Mouse (Mus musculus): ENCODE measurements around the gene AA467197. TPM values are rescaled to one million over a fixed set of nuclear protein-coding genes. Genes with fewer than 3 reads are reported as not detected.

The AA467197 gene
- polyA plus RNA-seq, 1 experiment: 4.4 TPM

DNA sequence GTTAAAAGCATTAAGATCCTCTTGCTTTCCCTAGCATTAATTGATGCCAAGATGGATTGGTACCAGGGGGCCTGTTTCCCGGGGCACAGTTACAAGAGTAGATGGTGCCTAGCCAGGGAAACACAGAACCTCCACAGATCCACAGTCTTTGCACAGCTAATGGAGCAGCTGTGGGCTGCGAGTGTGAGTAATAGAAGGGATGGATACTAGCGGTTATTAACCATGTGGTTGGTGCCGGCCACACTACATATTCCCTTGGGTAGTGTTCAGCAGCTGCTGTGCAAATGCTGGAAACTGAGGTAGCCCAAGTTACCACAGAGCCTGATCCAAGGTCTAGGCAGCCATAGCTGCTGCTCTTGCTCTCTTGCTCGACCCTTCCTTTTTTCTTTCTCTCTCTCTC lies 34.9 kb downstream of the AA467197 start:
- 84% methylated on average over 5 of the region's 5 CpGs for WGBS
- Histone ChIP-seq H3K4me1 (replicated peaks; ENCODE audit: control insufficient read depth, insufficient read depth, low read length) (peaks cover 19% of the 10 kb centered on the region), H3K36me3 (ENCODE audit: control insufficient read depth, insufficient read depth, low read length) (no peaks in the 10 kb centered on the region), H3K27me3 (ENCODE audit: control insufficient read depth, insufficient read depth, low read length) (no peaks in the 10 kb centered on the region), H3K27ac (ENCODE audit: control insufficient read depth, insufficient read depth, low read length) (no peak overlapping the region), H3K4me3 (ENCODE audit: control insufficient read depth, insufficient read depth, low read length) (no peak overlapping the region)
- no peak for DNase-seq
- TF ChIP-seq CTCF (IDR thresholded peaks at IDR 0.05; ENCODE audit: borderline replicate concordance, control insufficient read depth, extremely low read depth, insufficient read depth, low read length, poor library complexity) (no peak), POLR2A (IDR thresholded peaks at IDR 0.05; ENCODE audit: control insufficient read depth, extremely low read depth, insufficient read depth, low read length, poor library complexity) (no peak)

DNA sequence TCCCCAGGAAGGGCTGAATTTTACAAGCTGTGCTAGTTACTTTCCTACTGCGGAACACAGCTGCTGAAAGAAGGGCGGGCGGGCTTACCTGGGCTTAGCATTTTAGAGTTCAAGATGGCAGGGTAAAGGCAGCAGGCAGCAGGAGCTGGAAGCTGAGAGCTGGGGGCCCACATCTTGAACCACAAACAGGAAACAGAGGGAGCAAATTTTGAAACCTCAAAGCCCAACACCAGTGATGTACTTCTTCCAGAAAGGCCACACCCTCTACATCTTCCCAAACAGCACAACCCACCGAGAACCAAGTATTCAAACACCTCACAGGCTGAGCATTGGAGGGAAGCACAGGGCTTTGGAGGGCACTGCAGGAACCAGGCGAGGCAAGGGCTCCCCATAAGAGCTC lies 36.1 kb downstream of the AA467197 start:
- 8% methylated on average over 5 of the region's 5 CpGs for WGBS
- no peak for TF ChIP-seq POLR2A (IDR thresholded peaks at IDR 0.05; ENCODE audit: control insufficient read depth, extremely low read depth, insufficient read depth, low read length, poor library complexity)
- no peak for TF ChIP-seq CTCF (IDR thresholded peaks at IDR 0.05; ENCODE audit: borderline replicate concordance, control insufficient read depth, extremely low read depth, insufficient read depth, low read length, poor library complexity)
- DNase-seq: peak; percentile 36
- H3K27me3 ChIP-seq (ENCODE audit: control insufficient read depth, insufficient read depth, low read length): no peaks in the 10 kb centered on the region
- peaks cover 18% of the 10 kb centered on the region for H3K4me1 ChIP-seq (replicated peaks; ENCODE audit: control insufficient read depth, insufficient read depth, low read length)
- no peak overlapping the region for H3K4me3 ChIP-seq (ENCODE audit: control insufficient read depth, insufficient read depth, low read length)
- 0 out of 2 replicates have a peak overlapping the region, but pooled peaks have one; percentile 12 for H3K27ac ChIP-seq (ENCODE audit: control insufficient read depth, insufficient read depth, low read length)
- no peaks in the 10 kb centered on the region for H3K36me3 ChIP-seq (ENCODE audit: control insufficient read depth, insufficient read depth, low read length)

DNA sequence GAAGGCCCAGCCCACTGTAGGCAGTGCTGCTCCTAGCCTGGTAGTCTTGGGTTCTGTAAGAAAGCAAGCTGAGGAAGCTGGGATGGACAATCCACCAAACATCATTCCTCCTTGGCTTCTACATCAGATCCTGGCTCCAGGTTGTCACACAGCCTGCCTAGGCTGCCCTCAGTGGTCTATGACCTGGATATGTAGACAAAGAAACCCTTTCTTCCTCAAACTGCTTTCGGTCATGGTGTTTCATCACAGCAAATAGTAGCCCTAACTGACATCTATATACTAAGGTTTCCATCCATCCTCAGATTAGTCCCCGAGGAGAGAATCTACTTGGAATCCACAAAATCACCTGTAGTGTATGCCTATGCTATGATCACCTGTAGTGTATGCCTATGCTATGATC lies 38.3 kb downstream of the AA467197 start:
- TF ChIP-seq POLR2A (IDR thresholded peaks at IDR 0.05; ENCODE audit: control insufficient read depth, extremely low read depth, insufficient read depth, low read length, poor library complexity) (no peak), CTCF (IDR thresholded peaks at IDR 0.05; ENCODE audit: borderline replicate concordance, control insufficient read depth, extremely low read depth, insufficient read depth, low read length, poor library complexity) (no peak)
- H3K27ac ChIP-seq (ENCODE audit: control insufficient read depth, insufficient read depth, low read length): no peak overlapping the region
- no peak overlapping the region for H3K4me3 ChIP-seq (ENCODE audit: control insufficient read depth, insufficient read depth, low read length)
- no peaks in the 10 kb centered on the region for H3K27me3 ChIP-seq (ENCODE audit: control insufficient read depth, insufficient read depth, low read length)
- peaks cover 18% of the 10 kb centered on the region for H3K4me1 ChIP-seq (replicated peaks; ENCODE audit: control insufficient read depth, insufficient read depth, low read length)
- WGBS: 99% methylated on average over 2 of the region's 2 CpGs
- no peaks in the 10 kb centered on the region for H3K36me3 ChIP-seq (ENCODE audit: control insufficient read depth, insufficient read depth, low read length)
- no peak for DNase-seq

DNA sequence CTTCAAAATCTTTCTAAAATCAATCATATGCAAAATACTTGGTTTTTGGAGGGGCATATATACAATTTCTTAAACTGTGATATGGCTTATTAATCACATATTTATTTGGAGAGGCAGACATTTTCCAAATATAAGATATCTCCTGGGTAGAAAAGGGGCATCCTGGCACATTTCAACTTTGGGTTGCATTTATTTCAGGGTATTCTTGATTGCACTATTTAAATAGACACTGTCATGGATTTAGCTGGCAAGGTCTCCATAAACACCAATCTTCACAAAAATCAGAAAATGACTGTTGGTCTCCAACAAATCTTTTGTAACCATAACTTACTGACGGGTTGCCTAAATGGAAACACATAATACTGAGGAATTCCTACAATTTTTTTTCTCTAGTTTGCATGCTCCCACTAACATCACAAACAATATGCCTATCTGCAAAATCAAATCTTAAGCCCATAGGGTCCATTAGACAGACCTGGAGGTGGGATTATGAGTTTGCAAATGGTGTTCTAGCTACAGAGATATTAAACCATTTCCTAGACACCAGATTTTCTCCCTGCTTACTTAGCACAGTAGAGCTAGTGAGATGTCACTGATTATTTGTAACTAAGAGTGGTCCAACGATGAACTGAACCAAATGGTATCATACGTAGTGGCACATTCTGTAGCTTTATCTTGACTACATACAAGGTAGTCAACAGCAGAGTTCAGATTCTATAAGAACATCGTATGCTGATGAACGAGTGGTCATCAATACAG lies 44.8 kb downstream of the AA467197 start:
- 90% methylated on average over 5 of the region's 5 CpGs for WGBS
- Histone ChIP-seq H3K27ac (ENCODE audit: control insufficient read depth, insufficient read depth, low read length) (no peak overlapping the region), H3K36me3 (ENCODE audit: control insufficient read depth, insufficient read depth, low read length) (no peaks in the 10 kb centered on the region; the same call in 1 of the 2 replicates), H3K4me3 (ENCODE audit: control insufficient read depth, insufficient read depth, low read length) (no peak overlapping the region), H3K27me3 (ENCODE audit: control insufficient read depth, insufficient read depth, low read length) (no peaks in the 10 kb centered on the region), H3K4me1 (replicated peaks; ENCODE audit: control insufficient read depth, insufficient read depth, low read length) (no peaks in the 10 kb centered on the region)
- DNase-seq: no peak
- TF ChIP-seq CTCF (IDR thresholded peaks at IDR 0.05; ENCODE audit: borderline replicate concordance, control insufficient read depth, extremely low read depth, insufficient read depth, low read length, poor library complexity) (no peak), POLR2A (IDR thresholded peaks at IDR 0.05; ENCODE audit: control insufficient read depth, extremely low read depth, insufficient read depth, low read length, poor library complexity) (no peak)

GRCm38 (mm10) chr2:122682520-122682919 lies 45.7 kb downstream of the AA467197 start:
- no peak for TF ChIP-seq CTCF (IDR thresholded peaks at IDR 0.05; ENCODE audit: borderline replicate concordance, control insufficient read depth, extremely low read depth, insufficient read depth, low read length, poor library complexity)
- no peak for TF ChIP-seq POLR2A (IDR thresholded peaks at IDR 0.05; ENCODE audit: control insufficient read depth, extremely low read depth, insufficient read depth, low read length, poor library complexity)
- WGBS: 92% methylated on average over 2 of the region's 2 CpGs

DNA sequence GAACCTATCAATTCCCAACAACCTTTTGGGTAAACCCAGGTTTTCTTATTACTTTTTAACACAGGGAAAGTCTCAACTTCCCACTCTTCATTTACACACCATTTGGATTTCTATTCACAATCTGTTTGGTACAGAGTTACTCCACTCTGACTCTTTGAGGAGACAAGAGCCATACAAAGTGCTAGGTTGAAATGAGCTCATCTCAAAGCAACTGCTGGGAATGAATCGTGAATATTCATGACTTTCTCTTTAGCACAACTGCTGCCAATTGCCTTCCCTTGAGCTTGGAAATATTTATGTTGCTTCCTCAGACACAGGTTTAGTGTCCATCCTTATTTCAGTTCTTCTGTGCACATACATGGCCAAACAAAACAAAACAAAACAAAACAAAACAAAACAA lies 46.9 kb downstream of the AA467197 start:
- DNase-seq: no peak
- H3K4me3 ChIP-seq (ENCODE audit: control insufficient read depth, insufficient read depth, low read length): no peak overlapping the region
- no peak overlapping the region for H3K27ac ChIP-seq (ENCODE audit: control insufficient read depth, insufficient read depth, low read length)
- H3K4me1 ChIP-seq (replicated peaks; ENCODE audit: control insufficient read depth, insufficient read depth, low read length): no peaks in the 10 kb centered on the region
- TF ChIP-seq CTCF (IDR thresholded peaks at IDR 0.05; ENCODE audit: borderline replicate concordance, control insufficient read depth, extremely low read depth, insufficient read depth, low read length, poor library complexity) (no peak), POLR2A (IDR thresholded peaks at IDR 0.05; ENCODE audit: control insufficient read depth, extremely low read depth, insufficient read depth, low read length, poor library complexity) (no peak)
- no peaks in the 10 kb centered on the region; the same call in 1 of the 2 replicates for H3K36me3 ChIP-seq (ENCODE audit: control insufficient read depth, insufficient read depth, low read length)
- H3K27me3 ChIP-seq (ENCODE audit: control insufficient read depth, insufficient read depth, low read length): no peaks in the 10 kb centered on the region
- 98% methylated on average over 1 of the region's 1 CpGs for WGBS

More at GRCm38 (mm10) chr2:122682520-122682919, 45.7 kb downstream of the AA467197 start:
- Histone ChIP-seq H3K27ac (ENCODE audit: control insufficient read depth, insufficient read depth, low read length) (no peak overlapping the region), H3K36me3 (ENCODE audit: control insufficient read depth, insufficient read depth, low read length) (no peaks in the 10 kb centered on the region; the same call in 1 of the 2 replicates), H3K4me3 (ENCODE audit: control insufficient read depth, insufficient read depth, low read length) (no peak overlapping the region), H3K27me3 (ENCODE audit: control insufficient read depth, insufficient read depth, low read length) (no peaks in the 10 kb centered on the region), H3K4me1 (replicated peaks; ENCODE audit: control insufficient read depth, insufficient read depth, low read length) (no peaks in the 10 kb centered on the region)
- no peak for DNase-seq
